Mouse (Mus musculus) telencephalon, adult 2 months (tissue): ENCODE results near the gene Rbm10.

Source experiments
- DNase-seq: peaks from one replicate; pipeline ENCODE4 v3.0.0-alpha.2; 2011; ENCODE audit warnings: low read depth, low spot score

Gene Rbm10

DNA sequence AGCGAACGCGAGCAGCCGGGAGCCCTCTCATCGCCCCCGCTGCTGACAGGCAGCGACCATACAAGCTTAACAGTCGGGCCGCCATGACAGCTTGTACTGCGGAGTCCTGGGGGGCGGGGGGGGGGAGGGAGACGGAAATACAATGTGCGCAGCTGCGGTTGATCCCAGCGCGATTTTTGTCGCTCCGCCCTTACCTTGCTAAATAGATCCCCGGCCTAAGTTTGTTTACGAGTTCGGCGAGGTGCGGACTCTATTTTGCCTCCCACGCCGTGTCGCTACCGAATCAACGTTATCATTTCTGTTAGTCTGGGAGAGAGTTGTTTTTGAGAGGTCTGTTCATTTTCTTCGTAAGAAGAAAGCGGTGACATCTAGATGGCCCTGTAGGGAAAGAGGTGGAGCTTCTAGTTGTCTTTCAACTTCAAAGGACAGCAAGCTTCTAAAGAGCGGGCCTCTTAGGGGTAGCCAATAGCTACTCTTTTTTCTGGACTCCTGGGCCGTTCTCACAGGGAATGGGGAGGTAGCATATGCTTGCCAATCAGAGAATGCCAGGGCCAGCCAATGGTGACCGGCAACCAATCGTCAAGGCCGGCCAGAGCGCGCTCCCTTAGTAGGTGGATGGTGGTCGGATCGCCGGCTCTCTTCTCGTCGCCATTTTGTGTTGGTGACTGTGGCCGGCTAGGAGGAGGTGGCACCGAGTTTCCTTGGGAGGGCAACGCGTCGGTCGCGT, at the start of gene Rbm10, which contains the start of gene Ndufb11:
Rbm10 (plus strand) TSS at position 328 of the 727 bp plus-strand sequence.
Ndufb11 (minus strand) TSS at position 444 of the 727 bp plus-strand sequence.
- peak; percentile 85 for DNase-seq

DNA sequence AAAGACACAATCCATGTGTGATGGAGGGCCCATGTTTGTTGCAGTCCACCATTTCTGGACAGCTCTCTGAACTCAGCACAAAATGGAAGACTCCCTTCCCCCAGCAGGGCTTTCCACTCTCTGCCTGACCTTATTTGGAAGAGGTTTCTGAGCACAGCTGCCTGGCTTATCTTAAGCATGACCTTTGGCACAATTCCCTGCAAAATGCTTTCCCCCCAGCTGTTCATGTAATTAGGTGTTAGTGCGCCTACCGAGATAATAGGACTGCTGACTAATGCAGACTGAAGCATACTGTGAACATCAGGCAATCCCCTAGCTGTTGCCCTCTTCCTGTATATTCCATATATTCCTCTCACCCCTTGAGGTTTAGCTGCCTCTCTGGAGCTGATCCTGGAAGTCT, 46.3 kb upstream of the Rbm10 start:
- no peak for DNase-seq

GRCm38 (mm10) chrX:20572683-20573082, 44.6 kb upstream of the Rbm10 start:
- no peak for DNase-seq

GRCm38 (mm10) chrX:20573927-20574326, 43.4 kb upstream of the Rbm10 start:
- no peak for DNase-seq

DNA sequence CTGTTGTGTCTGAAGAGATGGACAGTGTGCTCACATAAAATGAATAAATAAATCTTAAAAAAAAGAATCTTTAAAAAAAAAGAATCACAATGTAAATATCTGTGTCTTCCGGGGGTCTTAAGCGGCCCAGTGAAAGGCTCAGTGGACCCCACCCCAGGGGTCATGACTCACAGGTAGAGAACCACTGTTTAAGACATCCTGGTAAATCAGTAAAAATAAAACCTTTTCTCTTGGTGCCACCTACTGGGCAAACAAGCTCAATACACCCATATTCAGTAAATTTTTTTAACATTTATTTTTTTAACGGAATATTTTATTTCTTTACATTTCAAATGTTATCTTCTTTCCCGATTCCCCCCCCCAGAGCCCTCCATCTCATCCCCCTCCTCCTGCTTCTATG, 29.3 kb upstream of the Rbm10 start:
- no peak for DNase-seq

DNA sequence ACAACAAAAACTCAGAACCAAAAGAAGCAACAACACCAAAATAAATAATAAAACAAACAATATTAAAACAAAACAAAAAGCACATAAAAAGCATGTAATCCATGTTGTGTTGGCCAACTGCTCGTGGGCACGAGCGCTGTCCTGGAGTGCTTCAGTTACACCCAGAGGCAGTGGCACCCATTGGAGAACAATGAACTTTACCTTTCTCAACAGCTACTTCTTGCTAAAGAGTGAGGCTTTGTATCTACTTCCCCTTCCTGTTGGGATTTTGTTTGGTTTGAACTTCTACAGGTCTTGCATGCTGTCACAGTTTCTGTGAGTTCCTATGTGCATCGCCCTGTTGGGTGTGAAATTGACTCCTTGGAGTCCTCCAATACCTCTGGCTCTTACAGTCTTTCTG, 8.8 kb upstream of the Rbm10 start:
- DNase-seq: no peak

DNA sequence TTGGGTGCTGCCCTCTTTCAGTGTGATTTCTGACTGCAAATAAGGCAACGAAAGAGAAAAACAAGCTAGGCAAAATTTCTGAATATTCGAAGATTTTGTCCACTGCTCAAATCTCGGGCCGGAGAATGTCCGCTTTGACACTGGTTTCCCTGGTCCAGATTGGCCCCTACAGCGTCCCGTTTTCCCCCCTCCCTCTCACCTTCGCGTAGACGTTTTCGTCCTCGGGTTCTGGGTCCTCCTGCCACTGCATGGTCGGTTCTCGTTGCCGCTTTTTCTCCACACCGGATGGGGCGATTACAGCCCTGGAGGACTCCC, 485 bp upstream of the Rbm10 start:
- DNase-seq: no peak

GRCm38 (mm10) chrX:20617903-20618399, 648 bp downstream of the Rbm10 start:
- peak; percentile 5 for DNase-seq

- no peak for DNase-seq
These were observed 20.8 kb downstream of the Rbm10 start for GRCm38 (mm10) chrX:20638141-20638540.

- DNase-seq: no peak
These were observed 27.5 kb downstream of the Rbm10 start for GRCm38 (mm10) chrX:20644780-20645179.

- DNase-seq: no peak
These were observed 40.3 kb downstream of the Rbm10 start for GRCm38 (mm10) chrX:20657593-20657992.

- DNase-seq: peak; percentile 74
These were observed 40.8 kb downstream of the Rbm10 start, which contains the start of gene Uba1 for GRCm38 (mm10) chrX:20658026-20658652. Gene Uba1, plus strand, starts transcription at chrX:20658326.

DNA sequence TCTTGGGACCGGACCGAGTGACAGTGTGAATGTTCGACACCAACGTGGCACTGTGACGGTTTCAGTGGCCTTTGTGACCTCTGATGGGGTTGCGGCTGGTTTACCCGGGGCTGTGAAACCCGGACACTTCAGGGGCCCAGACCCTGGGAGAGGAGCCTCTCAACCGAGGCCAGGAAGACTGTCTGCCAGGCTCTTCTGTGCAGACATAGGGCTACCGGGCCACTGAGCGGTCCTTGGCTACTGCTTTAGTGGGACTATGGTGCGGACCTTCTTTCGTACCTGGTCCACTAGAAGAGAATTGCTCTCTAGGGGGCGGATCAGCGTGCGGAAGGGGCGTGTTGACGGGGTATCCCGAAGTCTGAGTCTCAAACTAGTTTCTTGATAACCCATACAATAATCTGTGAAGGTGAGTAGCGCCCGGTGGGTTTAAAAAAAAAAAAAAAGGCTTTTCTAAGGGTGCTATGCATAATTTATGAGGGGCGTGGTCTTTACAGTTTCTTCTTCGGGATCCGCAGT, 41.6 kb downstream of the Rbm10 start:
- no peak for DNase-seq

DNA sequence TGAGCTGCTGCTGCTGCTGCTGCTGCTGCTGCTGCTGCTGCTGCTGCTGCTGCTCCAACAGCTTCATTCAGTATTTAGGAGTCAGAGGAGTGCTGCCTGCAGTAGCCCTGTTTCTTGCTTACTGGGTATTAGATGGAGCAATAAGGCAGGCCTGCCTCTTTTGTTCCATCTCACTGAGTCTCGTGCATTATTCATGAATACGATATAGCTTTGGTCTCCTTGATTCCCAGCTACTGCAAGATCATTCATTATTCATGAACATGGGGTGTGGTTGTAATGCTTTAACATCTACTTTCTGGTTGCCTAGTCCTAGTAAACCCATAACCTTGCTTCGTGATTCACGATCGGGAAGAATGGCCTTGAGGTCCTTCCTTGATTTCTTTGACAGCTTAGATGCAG, 45.0 kb downstream of the Rbm10 start:
- DNase-seq: peak; percentile 39

- DNase-seq: peak; percentile 82
These were observed 45.6 kb downstream of the Rbm10 start for GRCm38 (mm10) chrX:20662716-20663443.

GRCm38 (mm10) chrX:20663444-20663790, 46.1 kb downstream of the Rbm10 start:
- DNase-seq: no peak

- peak; percentile 95 for DNase-seq
These were observed 70.3 kb downstream of the Rbm10 start, which contains the start of gene Cdk16 for GRCm38 (mm10) chrX:20687519-20688067. Gene Cdk16, plus strand, starts transcription at chrX:20687954.

- peak; percentile 63 for DNase-seq
These were observed 70.8 kb downstream of the Rbm10 start for GRCm38 (mm10) chrX:20688068-20688547.

DNA sequence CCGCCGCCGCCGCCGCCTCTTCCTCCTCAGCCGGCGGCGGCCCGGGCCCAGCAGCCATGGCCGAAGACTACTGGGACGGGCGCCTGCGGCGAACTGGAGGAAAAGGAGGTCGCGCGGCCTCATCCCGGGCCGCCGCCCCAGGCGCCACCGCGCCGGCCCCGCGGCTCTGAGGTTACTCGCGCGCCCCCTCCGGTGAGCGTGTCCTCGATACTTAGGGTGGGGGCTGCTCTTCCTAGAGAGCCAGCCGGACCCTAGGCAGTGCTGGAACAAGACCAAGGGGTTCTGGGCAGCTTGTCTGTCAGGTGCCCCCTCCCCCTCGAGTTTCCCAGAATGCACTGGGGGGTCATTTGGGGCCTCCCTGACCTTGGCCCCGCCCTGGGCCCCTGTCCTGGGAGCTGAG, 71.3 kb downstream of the Rbm10 start:
- DNase-seq: no peak

DNA sequence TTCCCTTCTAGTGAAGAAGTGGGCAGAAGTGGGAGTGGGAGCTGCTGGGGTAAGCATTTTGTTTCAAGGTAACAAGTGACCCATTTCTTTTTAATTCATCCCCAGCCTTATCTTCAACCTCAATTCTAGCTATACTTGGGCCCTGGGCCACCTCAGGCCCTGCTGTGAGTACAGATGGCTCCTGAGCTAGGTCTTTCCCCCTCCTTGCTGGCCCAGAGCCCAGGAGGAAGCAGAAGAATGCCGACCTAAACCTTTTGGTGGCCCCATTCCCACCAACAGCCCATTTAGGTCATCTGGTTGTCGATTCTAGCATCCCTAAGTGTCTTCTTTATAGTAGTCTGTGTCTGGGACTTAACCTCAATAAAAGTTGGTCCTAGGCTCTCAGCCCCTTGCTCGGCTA, 74.3 kb downstream of the Rbm10 start:
- DNase-seq: no peak

GRCm38 (mm10) chrX:20692616-20693015, 75.3 kb downstream of the Rbm10 start:
- DNase-seq: no peak

DNA sequence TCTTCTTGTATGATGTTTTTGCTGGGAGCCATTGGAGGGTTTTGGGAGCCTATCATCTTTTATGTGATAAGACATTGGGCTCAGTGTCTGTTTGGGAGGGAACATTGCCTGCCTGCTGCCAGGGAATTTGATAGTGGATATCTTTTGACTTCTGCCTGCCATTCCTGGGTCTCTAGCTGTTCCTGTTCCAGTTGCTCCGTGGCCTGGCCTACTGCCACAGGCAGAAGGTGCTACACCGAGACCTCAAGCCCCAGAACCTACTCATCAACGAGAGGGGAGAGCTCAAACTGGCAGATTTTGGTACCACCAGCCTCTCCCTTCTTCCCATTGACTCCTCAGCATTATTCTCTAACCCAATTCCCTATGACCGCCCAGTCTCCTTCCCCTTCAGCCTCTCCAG, 78.5 kb downstream of the Rbm10 start:
- no peak for DNase-seq
